Mouse (Mus musculus): ENCODE results near the gene Csmd2.

DNA sequence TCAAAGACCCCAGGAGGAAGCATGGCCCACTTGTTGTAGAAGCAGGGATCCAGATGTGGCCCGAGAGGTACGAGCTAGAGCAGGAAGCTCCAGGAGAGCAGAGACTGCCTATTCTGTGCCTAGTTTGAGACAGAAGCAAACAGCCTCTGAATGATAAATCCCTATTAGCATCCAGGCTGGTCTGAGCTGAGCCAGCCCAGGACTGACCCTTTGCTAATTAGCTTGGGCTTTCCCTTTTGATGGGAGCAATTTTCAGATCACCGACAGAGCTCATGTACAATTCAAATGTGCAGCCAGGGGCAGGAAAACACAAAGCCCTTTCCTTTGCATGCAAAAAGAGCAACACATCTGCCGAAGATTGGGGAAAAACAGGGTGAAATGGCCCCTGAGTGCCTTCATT lies 54.2 kb downstream of the Csmd2 start:
- TF ChIP-seq POLR2A (IDR thresholded peaks at IDR 0.05; ENCODE audit: borderline replicate concordance, control insufficient read depth, low read depth, low read length) (no peak), CTCF (IDR thresholded peaks at IDR 0.05; ENCODE audit: control insufficient read depth, insufficient read depth, low read length) (no peak)
